Mouse (Mus musculus) midbrain, embryonic 14.5 days (tissue): ENCODE measurements around the gene Ccdc62. TPM values are rescaled to one million over a fixed set of nuclear protein-coding genes. Genes with fewer than 3 reads are reported as not detected.

Source experiments
- ATAC-seq: fragments of 200-750 bp; cut with Nextera tagmentation; 2 replicates; pipeline ENCODE4 v1.8.0; 2017; ENCODE audit warnings: moderate number of reproducible peaks, moderate library complexity; ENCODE audit not compliant: low FRiP score, low TSS enrichment
- DNase-seq: peaks from one replicate; pipeline ENCODE4 v3.0.0-alpha.2; 2015
- H3K27ac ChIP-seq: fragments of 300-500 bp; sonication (generic); replicated peaks from 2 replicates; pipeline ENCODE4 v1.5.1; 2014; ENCODE audit warnings: mild to moderate bottlenecking, low read depth, low read length, moderate library complexity
- H3K27me3 ChIP-seq: fragments of 300-500 bp; sonication (generic); 2 replicates; pipeline ENCODE4 v1.6.1; 2014; ENCODE audit warnings: low read length, control low read depth, mixed read lengths; ENCODE audit not compliant: control insufficient read depth, insufficient read depth
- H3K36me3 ChIP-seq: fragments of 300-500 bp; sonication (generic); 2 replicates; pipeline ENCODE4 v1.6.1; 2014; ENCODE audit warnings: low read length, control low read depth; ENCODE audit not compliant: control insufficient read depth, insufficient read depth
- H3K4me1 ChIP-seq: fragments of 300-500 bp; sonication (generic); 2 replicates; pipeline ENCODE4 v1.6.1; 2014; ENCODE audit warnings: mild to moderate bottlenecking, antibody characterized with exemption, low read length, control low read depth; ENCODE audit not compliant: control insufficient read depth, insufficient read depth
- H3K4me2 ChIP-seq: fragments of 300-500 bp; sonication (generic); 2 replicates; pipeline ENCODE4 v1.6.1; 2014; ENCODE audit warnings: mild to moderate bottlenecking, low read length, moderate library complexity
- H3K4me3 ChIP-seq: fragments of 300-500 bp; sonication (generic); replicated peaks from 2 replicates; pipeline ENCODE4 v1.5.1; 2014; ENCODE audit warnings: low read depth, low read length
- H3K9ac ChIP-seq: fragments of 300-500 bp; sonication (generic); replicated peaks from 2 replicates; pipeline ENCODE4 v1.6.1; 2014; ENCODE audit warnings: mild to moderate bottlenecking, low read length, moderate library complexity
- H3K9me3 ChIP-seq: fragments of 300-500 bp; sonication (generic); 2 replicates; pipeline ENCODE4 v1.6.1; 2016; ENCODE audit warnings: low read length, control low read depth, mixed read lengths; ENCODE audit not compliant: control insufficient read depth
- WGBS: fragments of 180-500 bp; shearing (Covaris S2); extraction: QIAGEN DNeasy Blood & Tissue Kit; methylation state at CpG from one replicate; pipeline ENCODE4 v1.1.7; 2014; 5-methylcytosine and 5-hydroxymethylcytosine counted together
- polyA plus RNA-seq: library from polyadenylated mRNA; unstranded; fragments of >200 nt; fragmentation: Nextera tagmentation; extraction: Ambion mirVana; gene quantifications from 2 replicates; pipeline ENCODE4 v1.2.1, GENCODE M21; 2014

Gene Ccdc62
- polyA plus RNA-seq, 1 experiment from 2014 or later = 4.3 TPM

GRCm38 (mm10) chr5:123969216-123969615 is 38.7 kb downstream of the Ccdc62 start:
- Histone ChIP-seq H3K4me1 (no peaks in the 10 kb centered on the region), H3K9me3 (no peaks in the 10 kb centered on the region), H3K4me2 (no peak overlapping the region), H3K4me3 (no peak overlapping the region), H3K27me3 (no peaks in the 10 kb centered on the region), H3K27ac (no peak overlapping the region), H3K36me3 (no peaks in the 10 kb centered on the region), H3K9ac (no peak overlapping the region)
- no peak for ATAC-seq
- DNase-seq = no peak
- WGBS = 64% methylated on average over 8 of the region's 8 CpGs

DNA sequence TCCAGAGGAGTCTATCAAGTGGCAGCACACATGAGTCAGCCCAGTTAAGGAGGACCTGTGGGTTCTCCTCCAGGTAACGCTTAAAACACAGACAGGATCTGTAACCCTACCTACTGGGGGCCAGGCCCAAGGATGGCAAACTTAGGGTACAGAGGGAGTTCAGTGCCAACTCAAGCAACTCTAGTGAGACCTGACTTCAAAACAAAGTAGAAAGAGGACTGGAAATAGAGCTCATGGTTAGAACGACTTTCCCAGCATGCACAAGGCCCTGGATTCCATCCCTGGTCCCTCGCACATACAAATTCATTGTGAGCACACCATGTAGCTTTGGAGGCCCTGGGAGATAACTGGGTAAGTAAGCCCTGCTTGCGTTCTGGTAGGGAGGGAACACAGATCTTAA is 40.1 kb downstream of the Ccdc62 start:
- 88% methylated on average over 4 of the region's 4 CpGs for WGBS
- no peak overlapping the region for H3K4me3 ChIP-seq
- H3K36me3 ChIP-seq = no peaks in the 10 kb centered on the region
- ATAC-seq = no peak
- H3K27me3 ChIP-seq = no peaks in the 10 kb centered on the region; the same call in 1 of the 2 replicates
- no peak overlapping the region for H3K4me2 ChIP-seq
- peaks cover 4% of the 10 kb centered on the region; the same call in 1 of the 2 replicates for H3K4me1 ChIP-seq
- H3K9ac ChIP-seq = no peak overlapping the region
- no peak for DNase-seq
- H3K27ac ChIP-seq = no peak overlapping the region
- no peaks in the 10 kb centered on the region for H3K9me3 ChIP-seq

DNA sequence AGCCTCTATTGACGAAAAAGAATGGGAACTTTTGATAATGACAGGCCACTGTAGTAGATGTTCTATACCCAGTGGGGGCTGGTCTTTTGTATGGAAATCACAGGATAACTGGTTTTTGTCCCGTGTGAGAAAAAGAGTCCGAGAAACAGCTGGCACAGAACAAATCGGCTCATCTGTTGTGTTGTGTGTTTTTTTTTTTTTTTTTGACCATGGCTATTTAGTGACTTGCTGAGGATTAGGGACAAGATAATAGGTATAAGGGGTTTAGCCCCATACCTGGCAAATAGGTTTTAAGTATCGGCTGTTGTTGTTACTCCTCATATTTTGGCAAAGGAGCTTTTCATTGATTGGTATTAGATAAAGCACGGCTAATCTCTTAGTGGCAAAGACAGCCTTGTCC is 42.0 kb downstream of the Ccdc62 start:
- DNase-seq = no peak
- Histone ChIP-seq H3K27me3 (peaks cover 4% of the 10 kb centered on the region; the same call in 1 of the 2 replicates), H3K4me2 (no peak overlapping the region), H3K4me1 (peaks cover 4% of the 10 kb centered on the region; the same call in 1 of the 2 replicates), H3K4me3 (no peak overlapping the region), H3K36me3 (no peaks in the 10 kb centered on the region), H3K9me3 (no peaks in the 10 kb centered on the region), H3K27ac (no peak overlapping the region), H3K9ac (no peak overlapping the region)
- no peak for ATAC-seq
- WGBS = 50% methylated on average over 6 of the region's 6 CpGs

DNA sequence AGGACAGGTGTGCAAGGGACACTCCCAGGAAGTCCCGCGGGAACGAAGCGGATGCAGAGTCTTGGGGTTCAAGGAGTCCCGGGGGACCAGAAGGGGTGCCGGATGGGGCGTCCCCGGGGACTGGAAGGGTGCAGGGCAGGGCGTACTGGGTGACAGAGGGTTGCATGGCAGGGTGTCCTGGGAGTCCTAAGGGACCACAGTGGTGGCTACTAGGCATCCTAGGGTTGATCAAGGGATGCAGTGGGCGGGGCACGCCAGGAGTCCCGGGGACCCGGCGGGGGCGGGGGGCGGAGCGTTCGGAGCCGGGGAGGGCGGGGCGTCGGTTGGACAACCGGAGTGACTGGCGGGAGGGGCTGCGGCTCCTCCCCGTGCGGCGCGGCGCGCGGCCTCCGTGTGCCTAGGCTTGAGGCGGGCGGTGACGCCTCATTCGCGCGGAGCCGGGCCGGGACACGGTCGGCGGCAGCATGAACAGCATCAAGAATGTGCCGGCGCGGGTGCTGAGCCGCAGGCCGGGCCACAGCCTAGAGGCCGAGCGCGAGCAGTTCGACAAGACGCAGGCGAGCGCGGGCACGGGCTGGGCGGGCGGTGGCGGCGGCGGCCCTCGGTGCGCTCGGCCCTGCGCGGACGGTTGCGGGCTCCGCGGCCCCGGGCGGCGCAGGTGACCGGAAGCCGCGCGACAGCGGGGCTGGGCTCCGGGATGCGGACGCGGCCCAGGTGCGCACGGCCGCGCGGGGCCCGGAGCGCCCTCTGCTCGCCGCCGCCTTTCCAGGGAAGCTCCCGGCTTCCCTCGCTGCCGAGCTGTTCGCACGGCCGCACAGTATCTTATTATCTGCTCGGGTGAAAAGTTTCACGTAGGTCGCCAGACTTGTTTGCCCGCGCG is 43.1 kb downstream of the Ccdc62 start, which contains the start of gene Hip1r:
Gene Hip1r, plus strand, starts transcription at position 330 of the 880 bp plus-strand sequence.
- ATAC-seq = peak; percentile 64

DNA sequence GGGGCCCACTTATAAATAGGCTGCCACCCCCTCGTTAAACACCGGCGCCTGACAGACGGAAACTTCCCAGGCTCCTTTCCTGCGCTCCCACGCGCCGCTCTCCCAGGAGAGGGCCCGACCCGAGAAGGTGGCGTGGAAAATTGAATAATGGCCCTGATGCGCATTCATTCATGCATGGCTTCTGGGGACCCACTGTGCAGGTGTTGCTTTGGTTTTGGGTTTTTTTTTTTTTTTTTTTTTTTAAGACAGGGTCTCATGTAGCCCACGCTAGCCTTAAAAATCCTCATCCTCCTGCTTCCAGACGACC is 43.7 kb downstream of the Ccdc62 start:
- DNase-seq = no peak
- no peaks in the 10 kb centered on the region for H3K9me3 ChIP-seq
- H3K4me2 ChIP-seq = peak overlapping the region; percentile 90
- H3K27me3 ChIP-seq = peaks cover 4% of the 10 kb centered on the region; the same call in 1 of the 2 replicates
- H3K9ac ChIP-seq = peak overlapping the region; percentile 72
- WGBS = 0% methylated on average over 14 of the region's 14 CpGs
- H3K4me1 ChIP-seq = peaks cover 4% of the 10 kb centered on the region; the same call in 1 of the 2 replicates
- H3K27ac ChIP-seq = peak overlapping the region; percentile 62; the same call in 1 of the 2 replicates
- H3K36me3 ChIP-seq = no peaks in the 10 kb centered on the region
- H3K4me3 ChIP-seq = peak overlapping the region; percentile 67
- ATAC-seq = no peak

More for the DNA sequence above, 43.1 kb downstream of the Ccdc62 start, which contains the start of gene Hip1r:
- Histone ChIP-seq H3K9me3 (no peaks in the 10 kb centered on the region), H3K9ac (peak within 1 kb of the TSS; percentile 72), H3K4me2 (peak within 1 kb of the TSS; percentile 90), H3K36me3 (no peaks in the 10 kb centered on the region), H3K4me1 (peaks cover 4% of the 10 kb centered on the region; the same call in 1 of the 2 replicates), H3K4me3 (peak within 1 kb of the TSS; percentile 67), H3K27ac (peak within 1 kb of the TSS; percentile 62), H3K27me3 (peaks cover 4% of the 10 kb centered on the region; the same call in 1 of the 2 replicates)
- 1% methylated on average over 106 of the region's 106 CpGs for WGBS
- DNase-seq = peak; percentile 83

- WGBS = 23% methylated on average over 11 of the region's 11 CpGs
- peak; percentile 20 for DNase-seq
- no peak overlapping the region; the same call in 1 of the 2 replicates for H3K9ac ChIP-seq
- peaks cover 4% of the 10 kb centered on the region; the same call in 1 of the 2 replicates for H3K27me3 ChIP-seq
- no peaks in the 10 kb centered on the region for H3K36me3 ChIP-seq
- H3K4me1 ChIP-seq = peaks cover 4% of the 10 kb centered on the region; the same call in 1 of the 2 replicates
- H3K4me2 ChIP-seq = peak overlapping the region; percentile 90
- no peak for ATAC-seq
- peak overlapping the region; percentile 67 for H3K4me3 ChIP-seq
- no peak overlapping the region for H3K27ac ChIP-seq
- no peaks in the 10 kb centered on the region for H3K9me3 ChIP-seq
Observed at GRCm38 (mm10) chr5:123974616-123975111, 44.2 kb downstream of the Ccdc62 start.

- Histone ChIP-seq H3K9me3 (no peaks in the 10 kb centered on the region), H3K4me1 (peaks cover 4% of the 10 kb centered on the region; the same call in 1 of the 2 replicates), H3K27me3 (peaks cover 4% of the 10 kb centered on the region; the same call in 1 of the 2 replicates), H3K4me3 (no peak overlapping the region), H3K27ac (no peak overlapping the region), H3K4me2 (no peak overlapping the region), H3K36me3 (no peaks in the 10 kb centered on the region), H3K9ac (no peak overlapping the region)
- WGBS = 74% methylated on average over 6 of the region's 6 CpGs
- no peak for ATAC-seq
- DNase-seq = no peak
Observed at GRCm38 (mm10) chr5:123975668-123976180, 45.2 kb downstream of the Ccdc62 start.

DNA sequence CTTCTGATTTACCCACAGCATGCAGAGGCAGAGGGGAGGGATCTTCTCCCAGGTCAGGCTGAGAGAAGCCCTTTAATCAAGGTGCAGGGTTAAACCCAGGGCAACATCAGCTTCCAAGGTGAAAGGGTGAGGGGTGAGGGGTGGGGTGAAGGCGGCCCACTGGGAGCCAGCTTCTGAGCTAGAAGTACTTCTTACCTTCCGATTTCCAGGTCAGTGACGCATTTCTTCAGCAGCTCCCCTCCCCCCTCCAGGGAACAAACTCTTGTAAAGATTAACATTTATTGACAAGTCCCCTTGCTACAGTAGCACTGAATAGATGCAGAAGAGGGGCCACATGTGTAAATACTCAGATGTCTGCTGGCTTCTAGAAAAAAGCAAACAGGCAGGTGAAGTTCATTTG is 46.8 kb downstream of the Ccdc62 start:
- no peak overlapping the region for H3K4me3 ChIP-seq
- peaks cover 4% of the 10 kb centered on the region; the same call in 1 of the 2 replicates for H3K4me1 ChIP-seq
- no peak overlapping the region for H3K9ac ChIP-seq
- H3K36me3 ChIP-seq = no peaks in the 10 kb centered on the region
- no peaks in the 10 kb centered on the region for H3K9me3 ChIP-seq
- 50% methylated on average over 3 of the region's 3 CpGs for WGBS
- peaks cover 4% of the 10 kb centered on the region; the same call in 1 of the 2 replicates for H3K27me3 ChIP-seq
- DNase-seq = no peak
- no peak overlapping the region for H3K27ac ChIP-seq
- ATAC-seq = no peak
- H3K4me2 ChIP-seq = no peak overlapping the region
